Mouse (Mus musculus) CH12.LX (cell line): ENCODE measurements around the gene Abhd4. TPM values are rescaled to one million over a fixed set of nuclear protein-coding genes. Genes with fewer than 3 reads are reported as not detected.

Experiments used
- DNase-seq: peaks from one replicate; pipeline ENCODE4 v3.0.0-alpha.2; 2013; ENCODE audit errors: extremely low read depth
- H3K27ac ChIP-seq: 2 replicates; pipeline ENCODE4 v1.5.1; 2012; ENCODE audit warnings: low read depth, mild to moderate bottlenecking, control low read depth, moderate library complexity; ENCODE audit not compliant: insufficient read depth
- H3K27me3 ChIP-seq: replicated peaks from 2 replicates; pipeline ENCODE3; 2012; ENCODE audit warnings: inconsistent platforms
- H3K36me3 ChIP-seq, 2 experiments: replicated peaks in 1 of 2; 2 replicates each; pipeline versions ENCODE3 to v1.6.1; 2012; ENCODE audit warnings: inconsistent platforms in 1 of 2, low read length in 1 of 2, mild to moderate bottlenecking in 1 of 2, mixed read lengths in 1 of 2, moderate library complexity in 1 of 2; ENCODE audit not compliant: control insufficient read depth in 1 of 2, insufficient read depth in 1 of 2
- H3K4me1 ChIP-seq, 2 experiments: 2 replicates each; pipeline ENCODE4 v1.6.1; 2012; ENCODE audit warnings: inconsistent platforms in 1 of 2, moderate library complexity in 1 of 2; ENCODE audit not compliant: insufficient read depth in 2 of 2, control insufficient read depth in 1 of 2
- H3K4me2 ChIP-seq: 2 replicates; pipeline ENCODE4 v1.6.1; 2012; ENCODE audit warnings: low read depth, mild to moderate bottlenecking, control low read depth; ENCODE audit not compliant: poor library complexity, insufficient read depth, severe bottlenecking
- H3K4me3 ChIP-seq, 3 experiments: fragments of 150-350 bp in 1 of 3; sonication (generic) in 1 of 3; replicated peaks in 1 of 3; 2 replicates each; pipeline versions ENCODE3 to v1.5.1; 2011 to 2012; ENCODE audit warnings: low read depth in 2 of 3, low read length in 2 of 3, mild to moderate bottlenecking in 2 of 3, moderate library complexity in 2 of 3, control low read depth in 1 of 3, improper control_type of control experiment in 1 of 3, inconsistent platforms in 1 of 3, mixed read lengths in 1 of 3; ENCODE audit not compliant: poor library complexity in 1 of 3
- H3K79me2 ChIP-seq: replicated peaks from 2 replicates; pipeline ENCODE4 v1.6.1; 2012; ENCODE audit warnings: mild to moderate bottlenecking, moderate library complexity; ENCODE audit not compliant: control insufficient read depth, poor library complexity, insufficient read depth, severe bottlenecking; ENCODE audit errors: extremely low read depth
- H3K9ac ChIP-seq: 2 replicates; pipeline ENCODE4 v1.6.1; 2012; ENCODE audit warnings: low read depth, mild to moderate bottlenecking, control low read depth, moderate library complexity; ENCODE audit not compliant: insufficient read depth
- H3K9me3 ChIP-seq: replicated peaks from 2 replicates; pipeline ENCODE3; 2012; ENCODE audit warnings: low read length, inconsistent platforms, mixed read lengths
- CHD2 ChIP-seq: IDR thresholded peaks from 2 replicates; pipeline ENCODE4 v1.6.1; 2011; ENCODE audit warnings: low read length, improper control_type of control experiment
- E2F4 ChIP-seq: IDR thresholded peaks from 2 replicates; pipeline ENCODE4 v1.6.1; 2011; ENCODE audit warnings: low read depth, low read length, improper control_type of control experiment; ENCODE audit not compliant: insufficient replicate concordance
- ELF1 ChIP-seq: IDR thresholded peaks from 2 replicates; pipeline ENCODE4 v1.6.1; 2014; ENCODE audit warnings: low read depth, mild to moderate bottlenecking, inconsistent platforms, low read length, improper control_type of control experiment
- ETS1 ChIP-seq: conservative IDR thresholded peaks from 2 replicates; pipeline ENCODE4 v1.6.1; 2012; ENCODE audit warnings: low read depth, mild to moderate bottlenecking, inconsistent platforms, low read length, improper control_type of control experiment, moderate library complexity
- HCFC1 ChIP-seq: IDR thresholded peaks from 2 replicates; pipeline ENCODE4 v1.6.1; 2012; ENCODE audit warnings: low read depth, mild to moderate bottlenecking, inconsistent platforms, low read length, improper control_type of control experiment
- JUN ChIP-seq: IDR thresholded peaks from 2 replicates; pipeline ENCODE4 v1.6.1; 2011; ENCODE audit warnings: low read depth, mild to moderate bottlenecking, low read length, improper control_type of control experiment, moderate library complexity; ENCODE audit not compliant: insufficient read depth
- JUND ChIP-seq: conservative IDR thresholded peaks from 2 replicates; pipeline ENCODE4 v1.6.1; 2011; ENCODE audit warnings: low read depth, low read length, improper control_type of control experiment
- MEF2A ChIP-seq: IDR thresholded peaks from 2 replicates; pipeline ENCODE4 v1.6.1; 2014; ENCODE audit warnings: low read depth, mild to moderate bottlenecking, inconsistent platforms, low read length, improper control_type of control experiment, borderline replicate concordance
- MXI1 ChIP-seq: IDR thresholded peaks from 2 replicates; pipeline ENCODE4 v1.6.1; 2011; ENCODE audit warnings: mild to moderate bottlenecking, low read depth, low read length, improper control_type of control experiment
- NRF1 ChIP-seq: IDR thresholded peaks from 2 replicates; pipeline ENCODE4 v1.6.1; 2014; ENCODE audit warnings: low read depth, mild to moderate bottlenecking, inconsistent platforms, low read length, improper control_type of control experiment, moderate library complexity
- PAX5 ChIP-seq: IDR thresholded peaks from 2 replicates; pipeline ENCODE4 v1.6.1; 2012; ENCODE audit warnings: low read length, inconsistent platforms, mixed read lengths
- POLR2AphosphoS2 ChIP-seq: IDR thresholded peaks from 2 replicates; pipeline ENCODE4 v1.6.1; 2011; ENCODE audit warnings: low read depth, low read length, improper control_type of control experiment
- RCOR1 ChIP-seq: conservative IDR thresholded peaks from 2 replicates; pipeline ENCODE4 v1.6.1; 2012; ENCODE audit warnings: low read depth, mild to moderate bottlenecking, inconsistent platforms, low read length, improper control_type of control experiment
- SIN3A ChIP-seq: IDR thresholded peaks from 2 replicates; pipeline ENCODE4 v1.6.1; 2012; ENCODE audit warnings: low read length, improper control_type of control experiment, inconsistent platforms
- SMC3 ChIP-seq: IDR thresholded peaks from 2 replicates; pipeline ENCODE4 v1.6.1; 2011; ENCODE audit warnings: low read depth, low read length, improper control_type of control experiment
- TBP ChIP-seq: conservative IDR thresholded peaks from 2 replicates; pipeline ENCODE4 v1.6.1; 2011; ENCODE audit warnings: low read depth, low read length, improper control_type of control experiment
- TCF12 ChIP-seq: IDR thresholded peaks from 2 replicates; pipeline ENCODE4 v1.6.1; 2014; ENCODE audit warnings: low read depth, mild to moderate bottlenecking, inconsistent platforms, low read length, improper control_type of control experiment
- USF1 ChIP-seq: IDR thresholded peaks from 2 replicates; pipeline ENCODE4 v1.6.1; 2014; ENCODE audit warnings: low read depth, mild to moderate bottlenecking, inconsistent platforms, low read length, improper control_type of control experiment
- ZKSCAN1 ChIP-seq: IDR thresholded peaks from 2 replicates; pipeline ENCODE4 v1.6.1; 2012; ENCODE audit warnings: low read depth, inconsistent platforms, low read length, improper control_type of control experiment, borderline replicate concordance
- ZNF384 ChIP-seq: IDR thresholded peaks from 2 replicates; pipeline ENCODE4 v1.6.1; 2012; ENCODE audit warnings: low read depth, low read length, improper control_type of control experiment, inconsistent platforms
- dilution Hi-C: fragments of 300-500 bp; cut with MboI; formaldehyde crosslinking; loops from 2 replicates; pipeline ENCODE4 v1.14.3; 2020; ENCODE audit warnings: low sequenced_read_pairs; ENCODE audit not compliant: extremely low pct_unique_long_range_greater_than_20kb, extremely low pct_ligation_motif_present
- in situ Hi-C: fragments of 300-500 bp; cut with MboI; formaldehyde crosslinking; loops from 3 replicates; pipeline ENCODE4 v1.14.3; 2019; ENCODE audit warnings: low sequenced_read_pairs, low pct_ligation_motif_present, low pct_unique_long_range_greater_than_20kb, mixed read lengths
- polyA plus RNA-seq: library from polyadenylated mRNA; unstranded; fragments of >175 nt; gene quantifications from 2 replicates; pipeline ENCODE4 v1.2.1, GENCODE M21; 2012; ENCODE audit warnings: low read depth; ENCODE audit not compliant: insufficient read length
- total RNA-seq, 2 experiments: library from RNA; depleted of rRNA; stranded (reverse); fragments of 300-350 nt in 1 of 2; fragments of >200 nt in 1 of 2; gene quantifications; 2 replicates each; pipeline ENCODE4 v1.2.3; 2012 to 2014

The Abhd4 gene
- total and polyA plus RNA-seq, 3 experiments, result 15.9 to 23.0 (median 19.8) TPM

DNA sequence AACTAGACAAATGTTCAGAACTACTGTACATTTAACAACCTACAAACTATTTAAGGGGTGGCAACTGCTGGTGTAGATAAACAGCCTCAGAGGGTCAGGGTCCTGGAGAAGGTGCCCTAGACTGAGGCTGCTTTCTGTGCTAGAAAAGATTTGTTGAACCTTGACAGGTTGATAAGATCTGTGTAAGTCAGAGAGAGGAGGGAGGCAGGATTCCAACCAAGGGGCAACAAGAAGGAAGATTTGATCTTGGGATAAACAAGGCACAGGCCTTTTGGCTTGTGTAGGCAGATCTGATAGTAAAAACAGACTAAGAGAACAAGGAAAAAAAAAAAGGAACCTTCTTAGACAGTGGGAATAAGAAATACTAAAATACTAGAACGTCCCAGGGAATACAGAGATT, 35.8 kb upstream of the Abhd4 start:
- H3K4me3 ChIP-seq, result no peak overlapping the region
- H3K9me3 ChIP-seq, result no peaks in the 10 kb centered on the region
- TF ChIP-seq MEF2A, result no peak
- no peak for TF ChIP-seq RCOR1
- no peak for TF ChIP-seq JUND
- no peak for TF ChIP-seq SMC3
- TF ChIP-seq PAX5, result no peak
- no peak for TF ChIP-seq ZKSCAN1
- TF ChIP-seq TBP, result no peak
- no peak for TF ChIP-seq CHD2
- TF ChIP-seq ETS1, result no peak
- TF ChIP-seq JUN, result no peak
- TF ChIP-seq ZNF384, result no peak
- TF ChIP-seq ELF1, result no peak
- TF ChIP-seq HCFC1, result no peak
- TF ChIP-seq NRF1, result no peak
- TF ChIP-seq, all 38 proteins: peak for 0
- Histone ChIP-seq H3K79me2 (no peaks in the 10 kb centered on the region), H3K27ac (no peak overlapping the region), H3K4me1 (peaks cover 10 to 35% of the 10 kb centered on the region in 2 experiments; a peak in 3 of 4 replicates), H3K27me3 (no peaks in the 10 kb centered on the region), H3K4me2 (no peak overlapping the region), H3K9ac (no peak overlapping the region), H3K36me3 (no peaks in the 10 kb centered on the region)
- dilution Hi-C loops, result no loop called here
- no peak for DNase-seq
- in situ Hi-C loops, result no loop called here

DNA sequence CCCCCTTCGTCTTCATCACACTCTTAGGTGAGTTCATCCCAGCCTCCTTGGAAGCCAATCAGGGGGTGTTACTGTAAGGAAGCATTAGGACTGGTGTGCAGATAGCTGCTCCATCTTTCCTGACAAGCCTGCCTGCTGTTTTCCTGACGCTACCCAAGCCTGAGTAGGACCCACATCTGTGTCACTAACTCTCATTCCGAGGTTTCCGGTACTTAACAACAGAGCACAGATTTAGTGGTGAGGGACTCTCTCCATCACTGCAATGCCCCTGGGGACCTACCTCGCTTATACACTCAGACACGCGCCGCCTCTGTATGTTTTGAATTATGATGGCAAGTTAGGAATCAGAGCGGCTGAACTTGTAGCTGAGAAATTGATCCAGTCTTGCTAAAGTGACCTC, 35.3 kb upstream of the Abhd4 start:
- in situ Hi-C loops, result no loop called here
- Histone ChIP-seq H3K4me2 (no peak overlapping the region), H3K79me2 (no peaks in the 10 kb centered on the region), H3K27me3 (no peaks in the 10 kb centered on the region), H3K9ac (no peak overlapping the region), H3K4me3 (no peak overlapping the region), H3K36me3 (no peaks in the 10 kb centered on the region), H3K4me1 (peaks cover 15 to 39% of the 10 kb centered on the region in 2 experiments; a peak in 3 of 4 replicates), H3K27ac (no peak overlapping the region), H3K9me3 (no peaks in the 10 kb centered on the region)
- no peak for TF ChIP-seq USF1
- TF ChIP-seq SIN3A, result no peak
- no peak for TF ChIP-seq E2F4
- TF ChIP-seq POLR2AphosphoS2, result no peak
- no peak for TF ChIP-seq ELF1
- TF ChIP-seq MXI1, result no peak
- no peak for TF ChIP-seq TCF12
- dilution Hi-C loops, result no loop called here
- no peak for DNase-seq
